Mouse (Mus musculus) spleen, embryonic (tissue): ENCODE measurements at regions not wholly inside any gene's neighbourhood (a gene's known extent, or its start where the extent isn't known, plus 50 kb on each side); places are given as distances from the start of the nearest gene placed in this dataset.
"Not testable (repeated sequence)": the region's sequence is repeated elsewhere in the genome, so short reads cannot be mapped to it uniquely, and the experiment has no call there.

ENCODE experiments used
- CTCF ChIA-PET: fragments of 350-600 bp; sonication (Branson Sonifier 250); formaldehyde crosslinking; loops from one replicate; lab custom pipeline; 2022; lab: Charles Lee

- CTCF ChIA-PET: no interaction called here
Measured at GRCm38 (mm10) chr4:153616938-153617337, 134.3 kb upstream of the Ajap1 start.

DNA sequence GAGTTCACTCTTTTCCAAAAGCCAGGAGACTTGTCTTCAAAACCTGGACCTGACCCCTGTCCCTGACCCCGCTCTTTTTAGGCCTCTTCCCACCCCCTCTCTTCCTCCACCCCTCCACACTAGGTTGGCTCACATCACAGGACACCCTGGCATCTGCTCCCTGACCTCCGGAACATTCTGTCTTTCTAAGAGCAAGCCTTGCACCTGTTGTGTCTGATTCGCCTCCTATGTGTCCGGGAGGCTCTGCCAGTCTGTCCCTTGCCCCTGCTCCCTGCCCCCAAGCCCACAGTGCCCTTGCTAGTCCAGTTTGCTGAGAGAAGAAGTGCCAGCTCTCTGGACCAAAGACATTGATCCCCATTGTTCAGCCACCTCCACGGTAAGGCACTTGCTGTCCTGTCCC is 138.3 kb upstream of the Ajap1 start:
- CTCF ChIA-PET: no interaction called here

- CTCF ChIA-PET: no interaction called here
Measured at GRCm38 (mm10) chr4:153631161-153631560, 148.6 kb upstream of the Ajap1 start.

GRCm38 (mm10) chr4:153632056-153632455 is 149.4 kb upstream of the Ajap1 start:
- CTCF ChIA-PET: no interaction called here

GRCm38 (mm10) chr4:153632551-153632950 is 149.9 kb upstream of the Ajap1 start:
- CTCF ChIA-PET: no interaction called here

- CTCF ChIA-PET: no interaction called here
Measured at GRCm38 (mm10) chr4:153633260-153633659, 150.6 kb upstream of the Ajap1 start.

- CTCF ChIA-PET: no interaction called here
Measured at GRCm38 (mm10) chr4:153634221-153634881, 151.7 kb upstream of the Ajap1 start.

- CTCF ChIA-PET: no interaction called here
Measured at GRCm38 (mm10) chr4:153637989-153638388, 155.4 kb upstream of the Ajap1 start.

- CTCF ChIA-PET: no interaction called here
Measured at GRCm38 (mm10) chr4:153651849-153652248, 169.2 kb upstream of the Ajap1 start.

- CTCF ChIA-PET: no interaction called here
Measured at GRCm38 (mm10) chr4:153652841-153653240, 170.2 kb upstream of the Ajap1 start.

- CTCF ChIA-PET: no interaction called here
Measured at GRCm38 (mm10) chr4:153662731-153663130, 180.1 kb upstream of the Ajap1 start.

GRCm38 (mm10) chr4:153666626-153667236 is 184.1 kb upstream of the Ajap1 start:
- CTCF ChIA-PET: not testable (repeated sequence)

GRCm38 (mm10) chr4:153669070-153669469 is 186.5 kb upstream of the Ajap1 start:
- CTCF ChIA-PET: no interaction called here

DNA sequence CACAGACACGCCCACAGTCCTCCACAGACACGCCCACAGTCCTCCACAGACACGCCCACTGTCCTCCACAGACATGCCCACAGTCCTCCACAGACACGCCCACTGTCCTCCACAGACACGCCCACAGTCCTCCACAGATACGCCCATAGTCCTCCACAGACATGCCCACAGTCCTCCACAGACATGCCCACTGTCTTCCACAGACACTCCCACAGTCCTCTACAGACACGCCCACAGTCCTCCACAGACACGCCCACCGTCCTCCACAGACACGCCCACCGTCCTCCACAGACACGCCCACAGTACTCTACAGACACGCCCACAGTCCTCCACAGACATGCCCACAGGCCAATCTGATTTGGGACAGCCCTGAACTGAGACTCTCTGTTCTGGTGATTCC is 187.6 kb upstream of the Ajap1 start:
- CTCF ChIA-PET: no interaction called here

DNA sequence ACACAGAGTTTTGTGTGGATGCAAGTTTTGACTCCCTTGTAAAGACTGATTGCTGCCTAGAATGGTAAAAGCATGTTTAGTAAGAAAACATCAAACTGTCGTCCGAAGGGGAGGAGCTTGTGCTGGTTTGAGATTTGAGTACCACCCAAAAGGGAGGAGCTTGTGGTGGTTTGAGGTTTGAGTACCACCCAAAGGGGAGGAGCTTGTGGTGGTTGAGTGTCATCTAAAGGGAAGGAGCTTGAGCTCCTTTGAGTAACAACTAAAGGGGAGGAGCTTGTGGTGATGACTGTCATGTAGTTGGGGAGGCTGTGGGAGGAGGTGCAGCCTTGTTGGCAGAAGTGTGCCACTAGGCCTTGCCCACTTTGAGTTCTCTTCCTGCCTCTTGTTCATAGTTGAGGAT is 192.8 kb upstream of the Ajap1 start:
- CTCF ChIA-PET: no interaction called here

DNA sequence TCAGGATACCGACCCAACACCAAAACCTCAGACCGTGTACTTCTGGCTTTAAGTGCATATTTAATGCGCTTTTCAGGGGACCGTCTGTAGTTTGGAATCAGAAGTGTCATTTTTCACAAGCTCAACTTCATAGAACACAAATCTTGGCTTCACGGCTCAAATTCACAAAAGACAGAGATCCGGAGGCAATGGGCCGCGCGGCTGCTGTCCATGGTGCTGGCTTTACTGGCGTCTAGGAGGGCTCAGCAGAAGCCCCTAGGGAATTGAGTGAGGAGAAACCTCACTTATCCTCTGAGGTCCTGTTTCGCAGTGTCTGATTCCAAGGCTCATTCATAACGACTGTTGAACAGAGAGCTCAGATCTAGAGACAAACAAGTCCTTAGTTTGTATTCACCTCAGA is 196.5 kb upstream of the Ajap1 start:
- CTCF ChIA-PET: no interaction called here

DNA sequence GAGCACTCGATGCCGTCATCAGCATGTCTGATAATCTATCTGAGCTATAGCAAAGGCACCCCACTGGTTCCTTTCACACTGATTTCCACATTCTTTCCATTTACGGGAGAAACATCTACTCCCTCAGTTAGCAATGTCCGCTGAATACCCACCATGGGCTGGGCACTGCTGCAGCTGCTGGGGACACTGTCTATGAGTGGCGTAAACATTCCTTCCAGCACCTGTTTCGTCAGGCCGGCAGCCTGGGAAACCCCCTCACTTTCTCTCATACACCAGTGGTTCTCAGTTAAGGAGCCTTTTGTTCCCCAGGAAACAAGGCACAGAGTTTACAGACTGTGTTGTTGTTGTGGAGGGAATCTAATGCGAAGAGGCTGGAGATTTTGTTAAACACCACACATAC is 205.8 kb upstream of the Ajap1 start:
- CTCF ChIA-PET: no interaction called here

- CTCF ChIA-PET: no interaction called here
Measured at GRCm38 (mm10) chr4:153693881-153694280, 211.3 kb upstream of the Ajap1 start.

DNA sequence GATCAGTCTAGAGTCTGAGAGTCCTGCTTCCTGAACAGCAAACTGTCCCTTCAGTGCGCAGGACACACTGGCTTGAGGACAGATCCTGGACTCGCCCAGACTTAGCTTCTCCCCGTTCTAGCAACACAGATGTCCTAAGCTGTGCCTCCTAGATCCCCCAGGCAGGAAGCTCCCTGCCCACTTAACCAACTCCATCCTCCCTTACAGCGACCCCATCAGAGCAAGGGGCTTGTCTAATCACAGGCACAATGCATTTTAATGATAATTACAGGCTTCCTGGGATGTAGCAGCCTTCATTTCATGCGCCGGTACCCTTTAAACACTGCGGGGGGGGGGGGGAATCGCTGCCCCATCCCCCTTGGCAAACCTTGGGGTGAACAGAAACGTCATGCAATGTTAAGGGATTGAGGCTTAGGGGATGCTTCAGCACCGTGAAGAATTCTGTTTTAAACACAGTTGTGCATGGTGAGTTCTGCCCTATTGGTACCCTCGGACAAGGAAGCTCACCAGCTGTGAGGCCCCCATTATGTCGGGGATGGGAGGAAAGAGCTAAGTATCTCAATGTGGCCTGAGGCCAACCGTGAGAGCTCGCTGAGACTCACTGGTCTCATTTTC is 213.9 kb upstream of the Ajap1 start:
- CTCF ChIA-PET: no interaction called here

GRCm38 (mm10) chr4:153707218-153707617 is 224.6 kb upstream of the Ajap1 start:
- CTCF ChIA-PET: no interaction called here

GRCm38 (mm10) chr4:153714995-153715645 is 232.5 kb upstream of the Ajap1 start:
- CTCF ChIA-PET: no interaction called here

- CTCF ChIA-PET: no interaction called here
Measured at GRCm38 (mm10) chr4:153717273-153717672, 234.7 kb upstream of the Ajap1 start.

GRCm38 (mm10) chr4:153724045-153724444 is 233.0 kb upstream of the A430005L14Rik start:
- CTCF ChIA-PET: no interaction called here
